Mouse (Mus musculus) liver, postnatal 0 days (tissue): ENCODE data around the gene Crim1.

ENCODE experiments used
- CTCF ChIP-seq: sonication (generic); IDR thresholded peaks from 2 replicates; pipeline ENCODE4 v1.5.1; 2016; ENCODE audit warnings: antibody characterized with exemption, low read depth
- EP300 ChIP-seq: IDR thresholded peaks from 2 replicates; pipeline ENCODE4 v1.6.1; 2016; ENCODE audit warnings: antibody characterized with exemption, low read depth, mild to moderate bottlenecking

- TF ChIP-seq CTCF (no peak), EP300 (no peak)
Measured at GRCm38 (mm10) chr17:78373174-78373573, 173.1 kb downstream of the Crim1 start.
